Mouse (Mus musculus): ENCODE results near the gene Rpl22.

Gene Rpl22

GRCm38 (mm10) chr4:152296874-152297861 lies 28.4 kb upstream of the Rpl22 start, which contains the start of gene Icmt:
Icmt (plus strand) TSS chr4:152297227.
- peak; percentile 100 for DNase-seq

GRCm38 (mm10) chr4:152298836-152299235 lies 26.7 kb upstream of the Rpl22 start:
- no peak for DNase-seq

- no peak for DNase-seq
Observed at GRCm38 (mm10) chr4:152300375-152300774, 25.2 kb upstream of the Rpl22 start.

GRCm38 (mm10) chr4:152302012-152302411 lies 23.5 kb upstream of the Rpl22 start:
- DNase-seq = no peak

DNA sequence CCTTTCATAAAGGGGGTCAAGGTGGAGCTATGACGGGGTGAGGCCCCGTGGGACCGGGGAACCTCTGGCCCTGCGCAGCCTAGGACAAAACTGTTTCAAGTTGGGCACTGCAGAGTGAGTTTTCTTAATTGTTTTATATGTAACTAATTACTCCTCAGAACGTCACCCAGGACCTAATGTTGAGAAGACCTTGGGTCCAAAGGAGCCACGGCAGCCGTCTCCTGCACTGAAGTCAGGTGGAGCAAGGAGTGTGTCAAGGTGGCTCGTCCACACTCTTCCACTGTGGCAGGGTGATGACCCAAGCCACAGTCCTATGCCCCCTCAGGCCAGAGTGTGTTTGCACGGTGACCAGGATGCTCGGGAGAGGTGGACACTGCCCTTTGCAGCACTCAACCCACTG lies 22.4 kb upstream of the Rpl22 start:
- no peak for DNase-seq

GRCm38 (mm10) chr4:152304685-152305084 lies 20.9 kb upstream of the Rpl22 start:
- no peak for DNase-seq

- no peak for DNase-seq
Observed at GRCm38 (mm10) chr4:152305991-152306390, 19.6 kb upstream of the Rpl22 start.

GRCm38 (mm10) chr4:152307542-152307941 lies 18.0 kb upstream of the Rpl22 start:
- DNase-seq = no peak

DNA sequence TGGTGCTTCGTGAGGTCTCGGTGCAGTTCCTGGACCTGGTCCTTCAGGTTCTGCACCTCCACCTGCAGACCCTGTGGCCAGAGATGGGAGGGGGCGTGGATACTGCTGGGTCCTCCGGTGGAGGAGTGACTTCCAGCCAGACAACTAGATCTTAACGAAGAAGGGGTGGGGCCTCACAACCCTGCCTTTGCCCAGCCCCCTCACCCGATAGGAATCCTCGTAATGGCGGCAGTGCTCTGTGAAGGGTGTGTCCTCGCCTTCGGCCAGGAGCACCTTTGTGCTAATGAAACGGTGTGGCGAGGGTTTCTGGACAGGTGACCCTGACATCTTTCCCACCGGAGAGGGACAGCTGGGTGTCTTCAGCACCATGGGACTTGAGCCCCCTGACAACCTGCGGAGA lies 13.4 kb upstream of the Rpl22 start:
- no peak for DNase-seq

DNA sequence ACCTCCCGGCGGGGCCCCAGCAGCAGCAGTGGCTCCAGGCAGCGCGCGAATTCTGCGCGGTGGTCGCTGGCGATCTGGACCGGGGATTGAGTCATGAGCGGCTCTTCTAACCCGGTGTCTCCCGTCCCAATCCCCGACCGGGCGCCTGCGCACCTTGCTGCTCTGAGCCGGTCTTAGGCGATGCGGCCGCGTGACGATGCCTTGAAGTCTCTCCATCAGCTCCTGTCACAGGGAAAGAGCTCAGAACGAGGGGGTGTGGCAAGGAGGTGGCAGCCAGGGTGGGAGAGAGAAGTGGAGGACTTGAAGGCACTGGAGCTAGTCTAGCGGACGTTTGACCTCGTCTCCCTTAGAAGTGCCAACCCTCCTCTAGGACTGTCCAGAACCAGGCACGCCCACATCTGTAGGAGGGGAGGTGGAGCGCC lies 12.3 kb upstream of the Rpl22 start:
- no peak for DNase-seq

DNA sequence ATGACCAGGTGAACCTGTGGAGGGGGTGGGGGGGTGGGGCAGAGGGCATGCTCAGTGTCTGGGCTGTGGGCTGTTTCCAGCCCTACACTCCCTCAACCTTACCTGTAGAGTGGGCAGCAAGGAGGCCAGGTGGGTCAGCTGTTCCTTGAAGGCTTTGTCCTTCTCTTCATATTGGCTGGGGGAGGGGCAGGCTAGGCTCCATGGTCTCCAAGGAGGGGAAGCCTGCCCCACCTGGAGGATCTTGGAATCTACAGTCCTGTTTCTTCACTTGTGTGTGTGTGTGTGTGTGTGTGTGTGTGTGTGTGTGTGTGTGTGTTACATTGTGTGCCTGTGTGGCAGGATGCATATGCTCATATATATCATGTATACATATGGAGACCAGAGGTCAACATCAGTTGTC lies 11.6 kb upstream of the Rpl22 start:
- DNase-seq = no peak

- DNase-seq = no peak
Observed at GRCm38 (mm10) chr4:152315498-152316213, 9.9 kb upstream of the Rpl22 start.

DNA sequence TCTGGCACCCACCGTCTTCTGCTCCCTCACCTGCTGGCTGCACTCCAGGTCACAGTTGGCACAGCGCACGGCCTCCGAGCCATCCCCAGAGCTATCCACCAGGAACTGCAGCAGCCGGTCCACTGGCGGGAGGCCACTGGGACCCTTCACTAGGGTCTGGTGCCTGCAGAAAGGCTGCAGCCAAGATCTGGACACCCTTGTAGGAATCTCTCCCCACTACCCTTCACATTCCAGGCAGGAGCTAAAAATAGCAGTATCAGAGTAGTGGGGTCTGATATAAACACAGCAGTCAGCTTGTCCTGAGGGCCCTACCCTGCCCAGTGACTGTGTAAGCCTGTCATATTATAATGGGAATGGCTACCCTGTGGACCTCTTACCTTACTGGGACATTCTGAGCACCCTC lies 7.9 kb upstream of the Rpl22 start:
- DNase-seq = no peak

DNA sequence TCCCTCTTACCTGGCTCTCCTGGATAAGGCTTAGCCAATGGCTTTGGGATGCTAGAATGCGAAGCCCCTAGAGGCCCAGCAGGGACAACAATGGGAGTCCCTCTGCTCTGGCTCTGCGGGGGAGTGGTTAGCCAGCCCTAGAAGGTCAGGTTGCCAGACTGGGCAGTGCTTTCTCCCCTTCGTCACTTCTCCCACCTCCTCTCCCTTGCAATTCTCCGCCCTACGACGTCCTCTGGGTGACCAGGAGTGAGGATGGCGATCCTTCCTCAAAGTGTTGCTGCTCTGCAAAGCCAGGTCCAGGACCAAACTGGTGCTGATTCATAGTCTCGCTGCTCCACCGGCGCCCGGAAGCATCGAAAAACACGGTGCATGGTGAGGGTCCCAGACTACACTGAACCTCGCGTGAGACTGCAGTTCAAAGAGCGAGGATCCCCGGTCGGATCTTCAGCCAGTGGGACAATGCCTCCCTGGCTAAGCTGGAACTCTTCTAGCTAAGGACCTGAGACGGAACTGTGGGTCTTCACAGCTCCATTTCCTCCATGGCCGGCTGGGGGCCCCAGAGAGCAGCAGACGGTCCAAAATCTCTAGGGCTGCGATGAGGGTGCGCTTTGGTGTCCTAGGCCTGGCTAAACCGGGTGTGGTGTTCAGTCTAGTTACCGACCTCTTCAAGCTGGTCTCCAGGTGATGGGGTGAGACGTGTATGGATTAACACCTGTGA lies 6.9 kb upstream of the Rpl22 start, which contains the start of gene Rnf207:
TSS of gene Rnf207 (minus strand) at position 477 of the 718 bp plus-strand sequence.
- DNase-seq = peak; percentile 61

- no peak for DNase-seq
Observed at GRCm38 (mm10) chr4:152321464-152321863, 4.1 kb upstream of the Rpl22 start.

- no peak for DNase-seq
Observed at GRCm38 (mm10) chr4:152324641-152325562, 640 bp upstream of the Rpl22 start.

DNA sequence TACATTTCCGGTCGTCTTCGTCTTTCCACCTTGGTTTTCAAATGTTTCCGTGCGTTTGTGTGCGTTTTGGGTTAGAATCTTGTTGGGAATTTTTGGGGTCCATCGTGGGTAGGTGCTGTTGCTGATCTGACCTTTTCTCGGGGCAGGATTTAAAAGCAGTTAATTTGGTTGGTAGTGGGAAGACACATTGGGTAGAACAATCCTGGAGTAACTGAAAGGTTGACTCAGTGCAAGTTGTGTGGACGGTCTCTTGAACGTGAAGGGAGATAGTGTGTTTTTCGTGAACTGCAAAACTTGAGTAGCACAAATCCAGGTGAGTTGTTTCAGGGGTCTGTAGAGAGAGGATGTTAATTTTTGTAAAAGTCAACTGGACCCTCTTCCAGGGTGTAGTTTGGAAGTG lies 1.0 kb downstream of the Rpl22 start:
- no peak for DNase-seq

DNA sequence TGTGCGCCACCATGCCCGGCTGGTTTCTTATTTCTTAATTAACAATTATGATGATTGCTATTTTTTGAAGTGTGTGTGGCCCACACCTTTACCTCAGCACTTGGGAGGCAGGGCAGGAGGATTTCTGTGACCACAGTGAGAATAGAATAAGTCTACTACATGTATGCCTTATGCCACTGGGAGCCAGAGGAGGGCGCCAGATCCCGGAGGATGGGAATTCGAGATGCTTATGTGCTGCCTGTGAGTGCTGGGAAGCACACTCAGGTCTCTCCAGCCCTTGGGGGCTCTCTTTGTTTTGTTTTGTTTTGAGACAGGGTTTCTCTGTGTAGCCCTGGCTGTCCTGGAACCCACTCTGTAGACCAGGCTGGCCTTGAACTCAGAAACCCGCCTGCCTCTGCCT lies 3.1 kb downstream of the Rpl22 start:
- peak; percentile 48 for DNase-seq

DNA sequence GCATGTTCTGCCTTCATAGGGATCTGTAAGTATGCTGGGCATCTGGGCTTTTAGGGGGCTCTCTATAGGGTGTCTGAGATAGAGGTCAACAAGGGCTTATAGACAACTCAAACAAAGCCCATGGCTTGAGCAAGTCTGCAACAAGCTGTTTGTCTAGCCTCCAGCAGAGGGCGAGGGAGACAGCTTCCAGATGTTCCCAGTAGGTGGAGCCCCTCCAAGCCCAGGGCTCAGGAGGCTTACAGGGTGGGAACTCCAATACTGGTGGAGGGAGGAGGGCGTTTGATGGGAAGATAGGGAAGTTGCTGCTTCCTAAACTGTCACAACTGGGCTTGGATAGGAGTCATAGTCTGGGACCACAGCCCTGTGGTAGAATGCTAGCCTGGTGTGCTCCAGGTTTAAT lies 7.4 kb downstream of the Rpl22 start:
- peak; percentile 76 for DNase-seq

GRCm38 (mm10) chr4:152333587-152333986 lies 8.0 kb downstream of the Rpl22 start:
- DNase-seq = no peak

DNA sequence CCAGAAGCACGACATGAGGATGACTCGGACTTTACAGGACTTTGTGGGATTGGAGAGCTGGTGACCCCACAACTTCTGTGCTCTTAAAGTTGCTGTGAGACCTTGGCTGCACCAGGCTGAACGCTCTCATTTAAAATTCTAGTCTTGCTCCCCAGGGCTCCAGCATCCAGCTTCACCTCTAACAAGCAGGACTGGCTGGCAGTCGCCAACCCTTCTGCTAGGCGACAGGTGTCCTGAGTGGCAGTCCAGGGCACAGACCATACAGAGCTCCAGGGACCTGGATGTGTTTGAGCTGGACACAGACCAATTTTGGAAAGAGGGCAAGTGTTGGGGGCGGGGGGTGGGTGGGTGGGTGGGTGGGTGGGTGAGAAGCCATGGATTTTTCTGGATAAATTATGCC lies 12.2 kb downstream of the Rpl22 start:
- no peak for DNase-seq

Measured in lung, postnatal 14 days (tissue).